ENCODE assay signal across 7 mouse cellular contexts in the genomic region with DNA sequence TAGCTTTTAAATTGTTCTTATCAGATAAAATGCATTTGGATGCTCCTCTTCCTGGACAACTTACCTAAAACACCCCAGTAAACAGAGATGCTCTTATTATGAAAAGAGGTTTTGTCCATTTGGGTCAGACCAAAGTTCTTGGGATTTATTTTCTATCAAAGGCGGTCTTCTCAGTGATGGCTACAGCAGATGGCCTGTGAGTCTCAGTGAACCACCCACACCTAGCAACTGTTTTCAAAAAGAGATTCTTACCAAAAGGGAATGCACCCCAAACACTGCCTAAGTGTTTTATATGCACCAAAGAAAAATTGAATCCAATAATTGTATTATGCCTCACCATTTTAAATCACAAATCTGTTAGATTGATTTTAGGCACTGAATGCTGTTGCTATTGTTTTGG.
"Had no signal": no experiment of that assay in that cellular context is flagged by ENCODE, and none has a peak within 500 bp of the region (broad histone marks: within the 10 kb centered on the region; RNA-seq: fewer than 3 reads in every experiment).

No protein-coding gene starts in this region.

- DNase-seq: kidney, adult 8-10 months; kidney, postnatal 25 days; liver; liver, embryonic 13.5 days; liver, postnatal 0 days; thymus, adult 18-20 months; thymus, postnatal 14 days had no signal
